Mouse (Mus musculus) myocyte (in vitro differentiated cells): Measurements from ENCODE around the gene Ciao2b.

Experiments used
- CEBPB ChIP-seq: IDR thresholded peaks from 2 replicates; pipeline ENCODE4 v1.6.1; 2011; ENCODE audit warnings: mild to moderate bottlenecking, moderate library complexity; ENCODE audit not compliant: poor library complexity, insufficient read depth, severe bottlenecking
- E2F4 ChIP-seq: IDR thresholded peaks from one replicate; pipeline ENCODE4 v1.6.1; 2011; ENCODE audit warnings: mild to moderate bottlenecking, control low read depth, moderate library complexity; ENCODE audit not compliant: insufficient read depth
- MAX ChIP-seq: IDR thresholded peaks from one replicate; pipeline ENCODE4 v1.6.1; 2011; ENCODE audit warnings: low read depth, mild to moderate bottlenecking, control low read depth
- MYOD1 ChIP-seq, 3 experiments: IDR thresholded peaks; one replicate each; pipeline ENCODE4 v1.6.1; 2011; ENCODE audit warnings: control low read depth in 2 of 3, low read depth in 2 of 3, mild to moderate bottlenecking in 2 of 3, moderate library complexity in 1 of 3; ENCODE audit not compliant: insufficient read length in 2 of 3, control insufficient read depth in 1 of 3
- MYOG ChIP-seq, 3 experiments: IDR thresholded peaks; one replicate each; pipeline ENCODE4 v1.6.1; 2011; ENCODE audit warnings: control low read depth in 2 of 3, low read depth in 2 of 3, mild to moderate bottlenecking in 2 of 3; ENCODE audit not compliant: insufficient read length in 2 of 3, control insufficient read depth in 1 of 3, insufficient read depth in 1 of 3
- POLR2A ChIP-seq: IDR thresholded peaks from one replicate; pipeline ENCODE4 v1.6.1; 2011; ENCODE audit warnings: low read depth, mild to moderate bottlenecking, control low read depth, moderate library complexity; ENCODE audit not compliant: insufficient read length
- POLR2AphosphoS2 ChIP-seq: IDR thresholded peaks from one replicate; pipeline ENCODE4 v1.6.1; 2011; ENCODE audit warnings: low read depth, control low read depth; ENCODE audit not compliant: insufficient read length
- REST ChIP-seq: IDR thresholded peaks from one replicate; pipeline ENCODE4 v1.6.1; 2011; ENCODE audit warnings: mild to moderate bottlenecking, control low read depth, moderate library complexity; ENCODE audit not compliant: insufficient read depth, insufficient read length
- SRF ChIP-seq: IDR thresholded peaks from one replicate; pipeline ENCODE4 v1.6.1; 2011; ENCODE audit warnings: low read depth; ENCODE audit not compliant: control insufficient read depth, insufficient read length
- TCF3 ChIP-seq: IDR thresholded peaks from one replicate; pipeline ENCODE4 v1.6.1; 2011; ENCODE audit warnings: low read depth, control low read depth; ENCODE audit not compliant: insufficient read length
- USF1 ChIP-seq: IDR thresholded peaks from one replicate; pipeline ENCODE4 v1.6.1; 2011; ENCODE audit warnings: low read depth, mild to moderate bottlenecking, control low read depth, moderate library complexity

- TF ChIP-seq POLR2A = no peak
- TF ChIP-seq MYOG (IDR thresholded peaks at IDR 0.05; ENCODE audit: control insufficient read depth in 1 of 3, insufficient read depth in 1 of 3, insufficient read length in 2 of 3, low read depth in 2 of 3) = peak; percentile 70 to 86 (median 78)
- TF ChIP-seq REST = no peak
- no peak for TF ChIP-seq POLR2AphosphoS2
- TF ChIP-seq TCF3 = no peak
- TF ChIP-seq MYOD1 (IDR thresholded peaks at IDR 0.05; ENCODE audit: control insufficient read depth in 1 of 3, insufficient read length in 2 of 3, low read depth in 2 of 3) = peak in 2 of 3 experiments; percentile 63 to 83
- no peak for TF ChIP-seq USF1
- TF ChIP-seq SRF = no peak
- no peak for TF ChIP-seq E2F4
- TF ChIP-seq MAX = no peak
- no peak for TF ChIP-seq CEBPB
These were observed 31.5 kb downstream of the Ciao2b start for GRCm38 (mm10) chr8:104610185-104610766.
